In the genomic region with DNA sequence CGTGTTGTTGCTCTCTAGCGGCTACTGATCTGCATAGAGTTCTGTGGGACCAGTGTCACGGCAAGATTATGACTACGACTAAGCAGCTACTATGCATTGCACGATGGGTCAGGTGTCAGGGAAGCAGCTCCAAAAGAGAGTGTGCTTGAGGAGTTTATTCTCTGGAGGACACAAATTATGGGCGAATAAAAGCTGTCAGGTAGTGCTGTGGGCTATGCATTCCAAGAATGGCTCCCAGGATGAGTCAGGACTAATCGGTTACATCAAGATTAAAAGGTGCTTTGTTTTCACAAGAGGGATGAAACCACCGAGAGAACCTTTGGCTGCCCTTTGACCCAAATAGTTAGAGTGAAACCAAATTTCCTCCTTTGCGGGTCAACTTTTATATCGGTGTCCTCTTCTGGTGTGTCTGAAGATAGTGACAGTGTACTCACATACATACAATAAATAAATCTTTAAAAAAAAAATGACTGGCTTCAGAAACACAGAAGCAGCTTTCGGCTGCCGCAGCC, we compare ENCODE assay signal across 13 mouse cellular contexts. TPM values are rescaled to one million over a fixed set of nuclear protein-coding genes. Genes with fewer than 3 reads are reported as not detected.
DNase-seq lines count a peak whose midpoint lies in the region; ATAC-seq and TF ChIP-seq lines count a peak whose summit lies in the region.
"Had no signal": no experiment of that assay in that cellular context is flagged by ENCODE, and none has a peak within 500 bp of the region (broad histone marks: within the 10 kb centered on the region; RNA-seq: fewer than 3 reads in every experiment).

No protein-coding gene starts in this region.

- DNase-seq in midbrain, embryonic 10.5 days (ENCODE audit: low spot score), result no peak
- DNase-seq in midbrain, postnatal 0 days (ENCODE audit: low spot score), result no peak
- peak; percentile 58 for DNase-seq in gonadal fat pad, adult 2 months (ENCODE audit: low read depth)
- no peak for DNase-seq in intestine, embryonic 14.5 days (ENCODE audit: low spot score)
- DNase-seq in right cerebral cortex, postnatal 14 days, result no peak
- DNase-seq: adrenal gland, adult 8-10 months; cerebellum, adult 2 months; gastrocnemius, postnatal 14 days had no signal

- peak overlapping the region; percentile 49; the same call in 1 of the 2 replicates for H3K27ac ChIP-seq in midbrain, embryonic 10.5 days (replicated peaks)
- H3K27ac ChIP-seq in midbrain, postnatal 0 days (ENCODE audit: low read depth, low read length), result no peak overlapping the region
- no peak overlapping the region for H3K27ac ChIP-seq in intestine, embryonic 14.5 days (ENCODE audit: low read depth)
- peak overlapping the region; percentile 83 for H3K27ac ChIP-seq in neural tube, embryonic 15.5 days (replicated peaks)
- H3K27ac ChIP-seq: embryonic facial prominence, embryonic 13.5 days; heart, embryonic 13.5 days; kidney, postnatal 0 days had no signal

- WGBS in midbrain, embryonic 10.5 days, result 82% methylated on average over 12 of the region's 12 CpGs
- WGBS in midbrain, postnatal 0 days, result 70% methylated on average over 12 of the region's 12 CpGs
- 67% methylated on average over 12 of the region's 12 CpGs for WGBS in intestine, embryonic 14.5 days
- WGBS in neural tube, embryonic 15.5 days, result 49% methylated on average over 12 of the region's 12 CpGs

- H3K4me1 ChIP-seq in midbrain, embryonic 10.5 days, result peaks cover 22% of the 10 kb centered on the region
- H3K4me1 ChIP-seq in midbrain, postnatal 0 days (ENCODE audit: insufficient read depth, low read length), result peaks cover 6% of the 10 kb centered on the region; the same call in 1 of the 2 replicates
- H3K4me1 ChIP-seq in intestine, embryonic 14.5 days (replicated peaks; ENCODE audit: control insufficient read depth, insufficient read depth, low read length), result no peaks in the 10 kb centered on the region
- peaks cover 18% of the 10 kb centered on the region for H3K4me1 ChIP-seq in neural tube, embryonic 15.5 days

- H3K9me3 ChIP-seq in midbrain, embryonic 10.5 days (replicated peaks), result no peaks in the 10 kb centered on the region
- H3K9me3 ChIP-seq in midbrain, postnatal 0 days (ENCODE audit: low read length), result no peaks in the 10 kb centered on the region
- no peaks in the 10 kb centered on the region for H3K9me3 ChIP-seq in intestine, embryonic 14.5 days (ENCODE audit: control insufficient read depth, low read length)
- no peaks in the 10 kb centered on the region for H3K9me3 ChIP-seq in neural tube, embryonic 15.5 days (replicated peaks)
- H3K9me3 ChIP-seq: embryonic facial prominence, embryonic 13.5 days; heart, embryonic 13.5 days had no signal

- no peak overlapping the region for H3K9ac ChIP-seq in midbrain, postnatal 0 days (replicated peaks; ENCODE audit: low read length, poor library complexity, severe bottlenecking)
- H3K9ac ChIP-seq in intestine, embryonic 14.5 days (ENCODE audit: low read length), result no peak overlapping the region
- H3K9ac ChIP-seq in neural tube, embryonic 15.5 days (replicated peaks), result no peak overlapping the region
- H3K9ac ChIP-seq: embryonic facial prominence, embryonic 13.5 days; heart, embryonic 13.5 days had no signal

- ATAC-seq in midbrain, postnatal 0 days (ENCODE audit: low FRiP score), result no peak
- ATAC-seq in intestine, embryonic 14.5 days (replicated peaks; ENCODE audit: low FRiP score, low TSS enrichment, low read depth), result 0 out of 2 replicates have a peak, but pooled peaks have one; percentile 25
- ATAC-seq in neural tube, embryonic 15.5 days (ENCODE audit: low FRiP score), result 0 out of 2 replicates have a peak, but pooled peaks have one; percentile 15
- no peak for ATAC-seq in inflammation-experienced regulatory T-cells, adult 6 months

- H3K4me2 ChIP-seq in midbrain, postnatal 0 days (ENCODE audit: low read depth, low read length, poor library complexity, severe bottlenecking), result no peak overlapping the region
- H3K4me2 ChIP-seq in intestine, embryonic 14.5 days (ENCODE audit: low read length), result no peak overlapping the region
- no peak overlapping the region for H3K4me2 ChIP-seq in neural tube, embryonic 15.5 days
- H3K4me2 ChIP-seq: embryonic facial prominence, embryonic 13.5 days; heart, embryonic 13.5 days had no signal

- H3K36me3 ChIP-seq in midbrain, embryonic 10.5 days, result peaks cover 33% of the 10 kb centered on the region
- H3K36me3 ChIP-seq in midbrain, postnatal 0 days (ENCODE audit: insufficient read depth, low read length), result no peaks in the 10 kb centered on the region
- peaks cover 15% of the 10 kb centered on the region for H3K36me3 ChIP-seq in intestine, embryonic 14.5 days (ENCODE audit: control insufficient read depth, insufficient read depth, low read length)
- peaks cover 5% of the 10 kb centered on the region for H3K36me3 ChIP-seq in neural tube, embryonic 15.5 days

- no peak for TF ChIP-seq CTCF in midbrain, postnatal 0 days (IDR thresholded peaks at IDR 0.05)

- no peaks in the 10 kb centered on the region for H3K27me3 ChIP-seq in midbrain, embryonic 10.5 days (ENCODE audit: low read depth, poor library complexity, severe bottlenecking)
- H3K27me3 ChIP-seq in midbrain, postnatal 0 days (ENCODE audit: insufficient read depth, low read length), result no peaks in the 10 kb centered on the region
- H3K27me3 ChIP-seq in intestine, embryonic 14.5 days (replicated peaks; ENCODE audit: control insufficient read depth, insufficient read depth, low read length), result no peaks in the 10 kb centered on the region
- H3K27me3 ChIP-seq in neural tube, embryonic 15.5 days (replicated peaks), result no peaks in the 10 kb centered on the region
- H3K27me3 ChIP-seq: embryonic facial prominence, embryonic 13.5 days; heart, embryonic 13.5 days had no signal

- no peak overlapping the region for H3K4me3 ChIP-seq in midbrain, embryonic 10.5 days
- H3K4me3 ChIP-seq in midbrain, postnatal 0 days (ENCODE audit: low read depth, low read length), result no peak overlapping the region
- no peak overlapping the region for H3K4me3 ChIP-seq in intestine, embryonic 14.5 days (ENCODE audit: low read depth, low read length)
- no peak overlapping the region for H3K4me3 ChIP-seq in neural tube, embryonic 15.5 days (replicated peaks)
- H3K4me3 ChIP-seq: embryonic facial prominence, embryonic 13.5 days; heart, embryonic 13.5 days had no signal

RNA-seq across cellular contexts. Expression of a gene that starts 23.7 kb away (rescaled TPM):
- 283 and 318 TPM in 2 replicates for polyA plus RNA-seq in midbrain, embryonic 10.5 days (2016; fragmentation: Nextera tagmentation; extraction: Ambion mirVana)
- 38.9 and 58.2 TPM in 2 replicates for total RNA-seq in midbrain, postnatal 0 days (2014; rRNA removed)
- 181 and 194 TPM in 2 replicates for polyA plus RNA-seq in midbrain, postnatal 0 days (2015; fragmentation: Nextera tagmentation; extraction: Ambion mirVana)
- 27.8 and 35.7 TPM in 2 replicates for polyA plus RNA-seq in gonadal fat pad, adult 2 months (2012; rRNA removed)
- polyA plus RNA-seq in intestine, embryonic 14.5 days (2014; fragmentation: Nextera tagmentation; extraction: Ambion mirVana), result 286 and 300 TPM in 2 replicates
- 246 and 286 TPM in 2 replicates for polyA plus RNA-seq in neural tube, embryonic 15.5 days (2015; fragmentation: Nextera tagmentation; extraction: Ambion mirVana)
- polyA plus RNA-seq in inflammation-experienced regulatory T-cells, adult 6 months (2017; shearing (Covaris generic)), result 100 to 1,000 TPM in 2 of 3 experiments, 10 to 100 TPM in 1; 83.7 to 126 (median 118) TPM

RNA-seq across cellular contexts. Expression of a gene that starts 23.8 kb away (rescaled TPM):
- polyA plus RNA-seq in midbrain, embryonic 10.5 days (2016; fragmentation: Nextera tagmentation; extraction: Ambion mirVana), result 59.6 and 64.2 TPM in 2 replicates
- total RNA-seq in midbrain, postnatal 0 days (2014; rRNA removed), result 20.3 and 28.7 TPM in 2 replicates
- 31.5 and 36.8 TPM in 2 replicates for polyA plus RNA-seq in midbrain, postnatal 0 days (2015; fragmentation: Nextera tagmentation; extraction: Ambion mirVana)
- 12.8 and 16.5 TPM in 2 replicates for polyA plus RNA-seq in gonadal fat pad, adult 2 months (2012; rRNA removed)
- polyA plus RNA-seq in intestine, embryonic 14.5 days (2014; fragmentation: Nextera tagmentation; extraction: Ambion mirVana), result 58.0 and 59.9 TPM in 2 replicates
- polyA plus RNA-seq in neural tube, embryonic 15.5 days (2015; fragmentation: Nextera tagmentation; extraction: Ambion mirVana), result 41.5 and 42.9 TPM in 2 replicates
- 10 to 100 TPM; 44.0 to 72.1 (median 63.5) TPM for polyA plus RNA-seq in inflammation-experienced regulatory T-cells, adult 6 months (2017; shearing (Covaris generic))

RNA-seq across cellular contexts. Expression of a gene that starts 31.9 kb away (rescaled TPM):
- polyA plus RNA-seq in midbrain, embryonic 10.5 days (2016; fragmentation: Nextera tagmentation; extraction: Ambion mirVana), result 50.9 and 57.6 TPM in 2 replicates
- 41.5 and 49.8 TPM in 2 replicates for total RNA-seq in midbrain, postnatal 0 days (2014; rRNA removed)
- polyA plus RNA-seq in midbrain, postnatal 0 days (2015; fragmentation: Nextera tagmentation; extraction: Ambion mirVana), result 86.6 and 99.6 TPM in 2 replicates
- 12.5 and 17.0 TPM in 2 replicates for polyA plus RNA-seq in gonadal fat pad, adult 2 months (2012; rRNA removed)
- 101 and 118 TPM in 2 replicates for polyA plus RNA-seq in intestine, embryonic 14.5 days (2014; fragmentation: Nextera tagmentation; extraction: Ambion mirVana)
- 64.6 and 74.8 TPM in 2 replicates for polyA plus RNA-seq in neural tube, embryonic 15.5 days (2015; fragmentation: Nextera tagmentation; extraction: Ambion mirVana)
- 10 to 100 TPM; 69.9 to 85.2 (median 72.4) TPM for polyA plus RNA-seq in inflammation-experienced regulatory T-cells, adult 6 months (2017; shearing (Covaris generic))

RNA-seq across cellular contexts. Expression of a gene that starts 52.0 kb away (rescaled TPM):
- 159 and 161 TPM in 2 replicates for polyA plus RNA-seq in midbrain, embryonic 10.5 days (2016; fragmentation: Nextera tagmentation; extraction: Ambion mirVana)
- 36.0 and 37.8 TPM in 2 replicates for total RNA-seq in midbrain, postnatal 0 days (2014; rRNA removed)
- 82.7 and 87.9 TPM in 2 replicates for polyA plus RNA-seq in midbrain, postnatal 0 days (2015; fragmentation: Nextera tagmentation; extraction: Ambion mirVana)
- 10.7 and 11.3 TPM in 2 replicates for polyA plus RNA-seq in gonadal fat pad, adult 2 months (2012; rRNA removed)
- polyA plus RNA-seq in intestine, embryonic 14.5 days (2014; fragmentation: Nextera tagmentation; extraction: Ambion mirVana), result 121 and 142 TPM in 2 replicates
- polyA plus RNA-seq in neural tube, embryonic 15.5 days (2015; fragmentation: Nextera tagmentation; extraction: Ambion mirVana), result 96.2 and 107 TPM in 2 replicates
- 100 to 1,000 TPM; 207 to 236 (median 223) TPM for polyA plus RNA-seq in inflammation-experienced regulatory T-cells, adult 6 months (2017; shearing (Covaris generic))

Comparison
In these comparisons a context has a peak if more than half of its experiments do, and no peak if none do; other contexts are left out.
1. H3K27ac ChIP-seq: peak in midbrain, embryonic 10.5 days (single experiment) and neural tube, embryonic 15.5 days (single experiment); none in midbrain, postnatal 0 days (single experiment) and intestine, embryonic 14.5 days (single experiment).
2. ATAC-seq: peak in intestine, embryonic 14.5 days (single experiment) and neural tube, embryonic 15.5 days (single experiment); none in midbrain, postnatal 0 days (single experiment) and inflammation-experienced regulatory T-cells, adult 6 months (single experiment).